Mouse (Mus musculus): Measurements from ENCODE around the gene Cd72.

DNA sequence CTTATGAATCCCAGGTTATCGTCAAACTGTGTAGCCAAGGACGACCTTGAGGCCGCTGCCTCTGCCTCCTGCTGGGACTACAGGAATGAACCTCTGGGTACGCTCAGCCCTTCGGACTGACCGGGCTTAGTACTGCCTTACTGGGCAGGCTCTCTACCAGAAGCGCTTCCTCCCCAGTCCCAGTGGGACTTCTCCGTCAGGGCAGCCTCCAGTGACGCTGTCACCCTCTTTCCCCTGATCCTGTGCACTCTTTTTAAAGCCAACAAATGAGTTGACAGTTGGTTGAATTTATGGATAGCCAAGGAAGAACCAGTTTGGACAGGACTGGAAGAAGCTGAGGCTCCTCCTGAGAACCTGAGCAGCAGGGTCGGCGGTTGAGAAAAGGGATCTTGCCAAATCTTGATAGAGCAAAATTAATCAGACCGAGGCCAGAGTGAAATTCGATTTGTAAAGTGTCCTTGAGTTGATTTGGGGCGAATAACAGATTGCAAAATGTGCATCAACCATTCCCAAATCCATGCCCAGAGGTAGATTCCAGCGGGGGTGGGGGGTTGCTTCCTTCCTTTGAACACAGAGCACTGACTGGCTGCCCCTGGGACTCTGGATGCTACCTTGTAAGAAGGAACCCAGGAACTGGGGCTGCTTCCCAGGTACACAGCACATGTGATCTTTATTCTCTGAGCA is 35.3 kb downstream of the Cd72 start:
- TF ChIP-seq CTCF (conservative IDR thresholded peaks at IDR 0.05; ENCODE audit: insufficient read depth, insufficient read length, low read depth, low read length): 0 out of 2 replicates have a peak, but pooled peaks have one; percentile 21
- TF ChIP-seq POLR2A (IDR thresholded peaks at IDR 0.05; ENCODE audit: low read depth, low read length): no peak
